Mouse (Mus musculus) liver, embryonic 14.5 days (tissue): Measurements from ENCODE around the gene Nckipsd. TPM values are rescaled to one million over a fixed set of nuclear protein-coding genes. Genes with fewer than 3 reads are reported as not detected.

ENCODE experiments used
- ATAC-seq: fragments of 200-750 bp; cut with Nextera tagmentation; 2 replicates; pipeline ENCODE4 v1.8.0; 2017; ENCODE audit warnings: moderate number of reproducible peaks, mild to moderate bottlenecking, moderate library complexity; ENCODE audit not compliant: insufficient read depth
- DNase-seq, 3 experiments: peaks; one replicate each; pipeline ENCODE4 v3.0.0-alpha.2; 2012 to 2013; ENCODE audit warnings: low read depth in 3 of 3, low spot score in 3 of 3
- H3K27ac ChIP-seq: fragments of 300-500 bp; sonication (generic); 2 replicates; pipeline ENCODE4 v1.5.1; 2014; ENCODE audit warnings: moderate library complexity, mild to moderate bottlenecking, control low read depth, inconsistent platforms
- H3K27me3 ChIP-seq: fragments of 300-500 bp; sonication (generic); 2 replicates; pipeline ENCODE4 v1.6.1; 2014; ENCODE audit warnings: mild to moderate bottlenecking, low read length, moderate library complexity; ENCODE audit not compliant: control insufficient read depth, insufficient read depth
- H3K36me3 ChIP-seq: fragments of 300-500 bp; sonication (generic); replicated peaks from 2 replicates; pipeline ENCODE4 v1.6.1; 2014; ENCODE audit warnings: low read depth; ENCODE audit not compliant: control insufficient read depth, insufficient read depth
- H3K4me1 ChIP-seq, 2 experiments: fragments of 200-500 bp in 1 of 2; fragments of 300-500 bp in 1 of 2; sonication (generic) in 1 of 2; replicated peaks; 2 replicates each; pipeline ENCODE4 v1.6.1; 2012 to 2014; ENCODE audit warnings: antibody characterized with exemption in 1 of 2, inconsistent platforms in 1 of 2, low read length in 1 of 2; ENCODE audit not compliant: control insufficient read depth in 2 of 2, insufficient read depth in 2 of 2
- H3K4me2 ChIP-seq: fragments of 300-500 bp; sonication (generic); 2 replicates; pipeline ENCODE4 v1.6.1; 2014; ENCODE audit warnings: low read depth, mild to moderate bottlenecking, control low read depth, moderate library complexity
- H3K4me3 ChIP-seq, 2 experiments: fragments of 200-500 bp in 1 of 2; fragments of 300-500 bp in 1 of 2; sonication (generic) in 1 of 2; 2 replicates each; pipeline ENCODE4 v1.5.1; 2012 to 2014; ENCODE audit warnings: low read depth in 2 of 2, low read length in 2 of 2, mild to moderate bottlenecking in 2 of 2, control low read depth in 1 of 2, inconsistent platforms in 1 of 2, moderate library complexity in 1 of 2; ENCODE audit not compliant: insufficient read depth in 1 of 2
- H3K9ac ChIP-seq: fragments of 300-500 bp; sonication (generic); replicated peaks from 2 replicates; pipeline ENCODE4 v1.6.1; 2014; ENCODE audit warnings: mild to moderate bottlenecking, control low read depth, moderate library complexity
- H3K9me3 ChIP-seq: fragments of 300-500 bp; sonication (generic); 2 replicates; pipeline ENCODE4 v1.6.1; 2016; ENCODE audit warnings: low read length, mixed read lengths; ENCODE audit not compliant: control insufficient read depth
- CTCF ChIP-seq: IDR thresholded peaks from 2 replicates; pipeline ENCODE4 v1.5.1; 2016; ENCODE audit warnings: antibody characterized with exemption, low read depth, control low read depth
- EP300 ChIP-seq: IDR thresholded peaks from 2 replicates; pipeline ENCODE4 v1.6.1; 2016; ENCODE audit warnings: antibody characterized with exemption, low read depth
- WGBS: fragments of 180-500 bp; shearing (Covaris S2); extraction: QIAGEN DNeasy Blood & Tissue Kit; methylation state at CpG from one replicate; pipeline ENCODE4 v1.1.7; 2014; ENCODE audit not compliant: insufficient replicate concordance; 5-methylcytosine and 5-hydroxymethylcytosine counted together
- microRNA-seq: library from miRNA; unstranded; fragments of <30 nt; microRNA quantifications from one replicate; pipeline ENCODE4, GENCODE M21; 2016
- polyA plus RNA-seq, 2 experiments: library from polyadenylated mRNA; depleted of rRNA in 1 of 2; stranded (reverse) in 1 of 2; unstranded in 1 of 2; fragments of >200 nt; fragmentation: Nextera tagmentation in 1 of 2; extraction: Ambion mirVana in 1 of 2; gene quantifications; 2 replicates each; pipeline versions ENCODE4 v1.2.1 to v1.2.3; 2012 to 2014

The Nckipsd gene
- polyA plus RNA-seq, 2 experiments, result 3.2 to 3.4 TPM

DNA sequence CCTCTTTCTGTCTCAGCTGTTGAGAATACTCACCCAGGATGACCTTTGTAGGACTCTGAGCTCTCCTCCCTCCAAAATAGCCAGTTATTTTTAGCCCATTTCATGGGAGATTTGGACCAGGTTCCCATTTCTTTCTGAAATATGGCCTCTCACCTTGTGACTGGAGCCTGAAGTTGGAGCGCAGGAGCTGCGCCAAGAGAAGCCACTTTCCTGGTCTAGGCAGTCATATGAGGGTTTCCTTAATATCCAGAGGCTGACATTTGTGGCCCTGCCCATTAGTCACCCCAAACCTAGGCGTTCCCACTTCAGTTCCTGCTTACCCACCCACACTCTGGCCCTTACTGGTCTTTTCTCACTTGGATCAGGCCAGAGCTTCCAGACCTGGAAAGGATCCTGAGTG lies 44.8 kb downstream of the Nckipsd start, which contains the start of gene Slc26a6:
Slc26a6 (plus strand) TSS at position 308 of the 400 bp plus-strand sequence.
- no peak for ATAC-seq
- Histone ChIP-seq H3K4me3 (peak within 1 kb of the TSS; percentile 71 to 83), H3K36me3 (no peaks in the 10 kb centered on the region)

DNA sequence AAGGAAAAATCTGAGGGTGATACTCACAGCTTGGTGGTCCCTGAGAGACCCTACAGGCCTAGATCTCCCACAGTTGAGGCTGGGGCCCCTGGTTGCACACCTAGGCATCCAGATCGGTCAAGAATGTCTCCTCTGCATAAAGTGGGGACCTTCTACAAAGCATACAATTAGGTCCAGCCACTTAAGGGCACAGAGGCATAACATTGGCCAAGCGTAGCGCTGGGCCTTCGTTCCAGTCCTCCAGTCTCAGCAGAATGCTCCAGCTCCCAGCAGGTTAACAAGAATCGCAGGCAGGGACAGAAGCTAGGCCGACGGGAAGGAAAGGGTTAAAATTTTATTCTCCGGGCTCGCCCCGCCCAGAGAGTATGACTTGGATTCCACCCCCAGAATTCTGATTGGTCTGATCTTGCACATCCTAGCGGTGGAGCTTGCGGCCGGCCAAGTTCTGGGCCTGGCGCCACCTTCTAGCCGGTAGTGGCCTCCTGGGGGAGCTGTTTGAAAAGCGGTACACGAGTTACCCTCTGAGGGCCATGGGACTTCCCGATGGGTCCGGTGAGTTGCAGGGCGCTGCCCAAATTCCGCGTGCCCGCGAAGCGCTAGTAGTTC lies 45.6 kb downstream of the Nckipsd start:
- Histone ChIP-seq H3K4me2 (peak overlapping the region; percentile 94), H3K27me3 (no peaks in the 10 kb centered on the region), H3K36me3 (no peaks in the 10 kb centered on the region), H3K9ac (peak overlapping the region; percentile 66), H3K9me3 (no peaks in the 10 kb centered on the region), H3K27ac (no peak overlapping the region), H3K4me1 (peaks cover 4% of the 10 kb centered on the region in 2 experiments), H3K4me3 (peak overlapping the region; percentile 71 to 83)
- 4% methylated on average over 25 of the region's 25 CpGs for WGBS
- ATAC-seq (peak; percentile 91), DNase-seq (peak; percentile 87 to 88 (median 87))
- peak; percentile 87 for TF ChIP-seq CTCF
- TF ChIP-seq EP300, result no peak

More for the DNA sequence above, 44.8 kb downstream of the Nckipsd start, which contains the start of gene Slc26a6:
- Histone ChIP-seq H3K27ac (peak within 1 kb of the TSS; percentile 49), H3K4me2 (peak within 1 kb of the TSS; percentile 94), H3K9me3 (no peaks in the 10 kb centered on the region), H3K27me3 (no peaks in the 10 kb centered on the region), H3K9ac (peak within 1 kb of the TSS; percentile 66), H3K4me1 (peaks cover 4% of the 10 kb centered on the region in 2 experiments)
- no peak for DNase-seq
- TF ChIP-seq CTCF (no peak), EP300 (no peak)
- 72% methylated on average over 3 of the region's 3 CpGs for WGBS

DNA sequence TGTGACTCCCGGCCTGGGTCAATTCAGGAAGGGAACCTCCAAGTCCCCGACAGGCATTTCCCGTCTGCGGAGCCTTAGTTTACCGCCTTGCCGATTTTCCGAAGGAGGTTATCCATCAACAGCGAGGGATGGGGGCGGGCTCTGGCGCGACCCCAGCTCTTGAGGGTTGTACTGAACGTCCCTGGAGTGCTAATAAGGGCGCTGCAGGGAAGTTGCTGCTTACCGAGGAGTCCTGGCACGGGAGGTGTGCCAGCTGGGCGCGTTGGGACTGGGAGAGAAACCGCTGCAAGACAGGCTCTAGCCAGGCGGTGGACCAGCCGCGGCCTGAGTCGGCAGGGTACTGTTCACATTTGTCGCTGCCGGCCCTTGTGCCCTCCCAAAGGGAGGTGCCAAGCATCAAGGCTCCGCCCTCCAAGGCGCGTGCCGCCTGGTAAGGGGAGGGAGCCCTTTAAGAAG lies 46.1 kb downstream of the Nckipsd start:
- H3K4me3 ChIP-seq, result peak overlapping the region; percentile 71 to 83
- H3K9me3 ChIP-seq, result no peaks in the 10 kb centered on the region
- H3K4me1 ChIP-seq, result peaks cover 4% of the 10 kb centered on the region in 2 experiments
- DNase-seq (peak; percentile 62 to 69 (median 65)), ATAC-seq (peak; percentile 81)
- peak overlapping the region; percentile 94 for H3K4me2 ChIP-seq
- WGBS, result under 1% methylated on average over 28 of the region's 28 CpGs
- peak overlapping the region; percentile 66 for H3K9ac ChIP-seq
- no peaks in the 10 kb centered on the region for H3K36me3 ChIP-seq
- H3K27ac ChIP-seq, result peak overlapping the region; percentile 49
- TF ChIP-seq EP300 (no peak), CTCF (no peak)
- no peaks in the 10 kb centered on the region for H3K27me3 ChIP-seq

DNA sequence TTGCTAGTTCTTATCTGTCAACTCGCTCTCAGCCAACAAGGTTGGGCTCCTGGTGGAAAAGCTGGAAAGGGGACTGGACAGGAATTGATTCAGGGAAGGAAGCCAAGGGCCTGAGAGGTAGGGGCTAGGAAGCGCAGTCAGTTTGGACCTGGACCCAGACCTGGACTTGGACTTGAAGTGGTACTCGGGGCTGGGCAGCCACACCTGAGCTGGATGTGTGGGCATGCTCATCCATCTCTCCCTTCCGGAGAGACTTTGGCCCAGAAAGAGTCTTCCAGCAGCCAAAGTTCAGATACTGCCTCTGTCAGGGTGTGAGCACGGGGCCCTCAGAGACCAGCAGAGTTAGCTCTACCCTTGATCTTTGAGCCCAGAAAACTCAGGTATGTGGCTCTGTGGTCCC lies 47.2 kb downstream of the Nckipsd start:
- no peak for DNase-seq
- Histone ChIP-seq H3K27ac (no peak overlapping the region), H3K4me3 (no peak overlapping the region), H3K9me3 (no peaks in the 10 kb centered on the region), H3K4me1 (peaks cover 4 to 7% of the 10 kb centered on the region in 2 experiments), H3K27me3 (no peaks in the 10 kb centered on the region), H3K36me3 (no peaks in the 10 kb centered on the region), H3K4me2 (no peak overlapping the region), H3K9ac (no peak overlapping the region)
- ATAC-seq, result no peak
- TF ChIP-seq EP300 (no peak), CTCF (no peak)
- WGBS, result 60% methylated on average over 5 of the region's 5 CpGs

DNA sequence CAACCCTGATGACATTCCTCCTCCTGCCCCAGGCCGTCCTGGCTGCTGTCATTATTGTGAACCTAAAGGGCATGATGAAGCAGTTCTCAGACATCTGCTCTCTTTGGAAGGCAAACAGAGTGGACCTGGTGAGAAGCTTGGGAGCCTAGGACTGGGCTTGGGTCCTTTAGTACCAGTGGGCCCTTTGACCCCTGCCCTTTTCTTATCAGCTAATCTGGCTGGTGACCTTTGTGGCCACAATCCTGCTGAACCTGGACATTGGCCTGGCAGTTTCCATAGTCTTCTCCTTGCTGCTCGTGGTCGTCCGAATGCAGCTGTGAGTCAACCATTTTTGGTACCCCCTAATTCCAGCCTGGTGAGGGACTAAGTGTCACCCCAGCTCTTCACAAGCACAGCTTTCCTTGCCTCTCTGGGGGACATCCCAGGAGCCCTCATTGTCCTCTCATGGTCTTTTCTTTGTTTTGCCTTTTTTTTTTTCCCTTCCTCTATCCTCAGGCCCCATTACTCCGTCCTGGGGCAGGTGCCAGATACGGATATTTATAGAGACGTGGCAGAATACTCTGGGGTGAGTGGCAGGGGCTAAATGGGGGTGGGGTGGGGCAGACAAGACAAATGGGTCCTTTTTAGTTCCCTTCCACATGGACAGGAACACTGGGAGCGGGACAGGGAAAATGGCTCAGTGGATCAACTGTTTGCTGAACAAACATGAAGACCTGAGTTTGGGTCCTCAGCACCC lies 50.8 kb downstream of the Nckipsd start:
- H3K9me3 ChIP-seq, result no peaks in the 10 kb centered on the region
- DNase-seq (no peak), ATAC-seq (no peak)
- peaks cover 0 to 4% of the 10 kb centered on the region in 2 experiments; a peak in 1 of 4 replicates for H3K4me1 ChIP-seq
- no peak overlapping the region for H3K4me3 ChIP-seq
- no peak overlapping the region for H3K4me2 ChIP-seq
- H3K27ac ChIP-seq, result no peak overlapping the region
- WGBS, result 65% methylated on average over 8 of the region's 8 CpGs
- TF ChIP-seq EP300, result no peak
- no peak for TF ChIP-seq CTCF
- no peak overlapping the region for H3K9ac ChIP-seq
- no peaks in the 10 kb centered on the region for H3K36me3 ChIP-seq
- no peaks in the 10 kb centered on the region for H3K27me3 ChIP-seq

Small RNA genes within 50 kb of the gene (microRNA-seq; reads per million reads assigned to microRNA genes)
- gene Gm23156, result not detected

Other genes with a start within 250 kb of the Nckipsd start
- 86.6 and 117 TPM in 2 replicates for gene Impdh2, start 248.1 kb upstream of the Nckipsd start, polyA plus RNA-seq (2012; rRNA removed)
- gene Impdh2, start 248.1 kb upstream of the Nckipsd start, polyA plus RNA-seq (2014; fragmentation: Nextera tagmentation; extraction: Ambion mirVana), result 104 and 117 TPM in 2 replicates
- 8.9 and 12.1 TPM in 2 replicates for gene Ndufaf3, start 240.9 kb upstream of the Nckipsd start, polyA plus RNA-seq (2012; rRNA removed)
- gene Ndufaf3, start 240.9 kb upstream of the Nckipsd start, polyA plus RNA-seq (2014; fragmentation: Nextera tagmentation; extraction: Ambion mirVana), result 36.1 and 36.9 TPM in 2 replicates
- gene Dalrd3, start 238.5 kb upstream of the Nckipsd start, polyA plus RNA-seq (2012; rRNA removed), result 43.8 and 48.0 TPM in 2 replicates
- gene Dalrd3, start 238.5 kb upstream of the Nckipsd start, polyA plus RNA-seq (2014; fragmentation: Nextera tagmentation; extraction: Ambion mirVana), result 26.4 and 33.6 TPM in 2 replicates
- 8.4 and 9.4 TPM in 2 replicates for gene Wdr6, start 229.6 kb upstream of the Nckipsd start, polyA plus RNA-seq (2012; rRNA removed)
- 8.4 and 11.1 TPM in 2 replicates for gene Wdr6, start 229.6 kb upstream of the Nckipsd start, polyA plus RNA-seq (2014; fragmentation: Nextera tagmentation; extraction: Ambion mirVana)
- gene P4htm, start 210.7 kb upstream of the Nckipsd start, polyA plus RNA-seq (2012; rRNA removed), result 0.52 and 0.54 TPM in 2 replicates
- gene P4htm, start 210.7 kb upstream of the Nckipsd start, polyA plus RNA-seq (2014; fragmentation: Nextera tagmentation; extraction: Ambion mirVana), result 0.25 and 0.67 TPM in 2 replicates
- 15.3 and 17.7 TPM in 2 replicates for gene Arih2, start 159.0 kb upstream of the Nckipsd start, polyA plus RNA-seq (2012; rRNA removed)
- gene Arih2, start 159.0 kb upstream of the Nckipsd start, polyA plus RNA-seq (2014; fragmentation: Nextera tagmentation; extraction: Ambion mirVana), result 18.0 and 22.0 TPM in 2 replicates
- gene Slc25a20, start 146.3 kb upstream of the Nckipsd start, polyA plus RNA-seq (2012; rRNA removed), result 5.8 and 8.6 TPM in 2 replicates
- gene Slc25a20, start 146.3 kb upstream of the Nckipsd start, polyA plus RNA-seq (2014; fragmentation: Nextera tagmentation; extraction: Ambion mirVana), result 12.3 and 14.0 TPM in 2 replicates
- gene Prkar2a, start 119.1 kb upstream of the Nckipsd start, polyA plus RNA-seq (2012; rRNA removed), result 5.0 and 6.4 TPM in 2 replicates
- 9.9 and 10.1 TPM in 2 replicates for gene Prkar2a, start 119.1 kb upstream of the Nckipsd start, polyA plus RNA-seq (2014; fragmentation: Nextera tagmentation; extraction: Ambion mirVana)
- gene Ip6k2, start 24.6 kb upstream of the Nckipsd start, polyA plus RNA-seq (2012; rRNA removed), result 27.7 and 29.2 TPM in 2 replicates
- gene Ip6k2, start 24.6 kb upstream of the Nckipsd start, polyA plus RNA-seq (2014; fragmentation: Nextera tagmentation; extraction: Ambion mirVana), result 10.4 and 11.7 TPM in 2 replicates
- gene Celsr3, start 18.0 kb downstream of the Nckipsd start, polyA plus RNA-seq (2012; rRNA removed), result 0.19 and 0.27 TPM in 2 replicates
- gene Celsr3, start 18.0 kb downstream of the Nckipsd start, polyA plus RNA-seq (2014; fragmentation: Nextera tagmentation; extraction: Ambion mirVana), result 0.01 and 0.06 TPM in 2 replicates
- gene Slc26a6, start 44.9 kb downstream of the Nckipsd start, polyA plus RNA-seq (2012; rRNA removed), result 4.1 and 4.6 TPM in 2 replicates
- 5.9 and 7.0 TPM in 2 replicates for gene Slc26a6, start 44.9 kb downstream of the Nckipsd start, polyA plus RNA-seq (2014; fragmentation: Nextera tagmentation; extraction: Ambion mirVana)
- gene Tmem89, start 106.3 kb downstream of the Nckipsd start, polyA plus RNA-seq (2012; rRNA removed), result 0.08 TPM in 1 of 2 replicates, not detected in the other
- gene Tmem89, start 106.3 kb downstream of the Nckipsd start, polyA plus RNA-seq (2014; fragmentation: Nextera tagmentation; extraction: Ambion mirVana), result not detected in 2 replicates
- gene Uqcrc1, start 128.3 kb downstream of the Nckipsd start, polyA plus RNA-seq (2012; rRNA removed), result 200 and 206 TPM in 2 replicates
- 297 and 318 TPM in 2 replicates for gene Uqcrc1, start 128.3 kb downstream of the Nckipsd start, polyA plus RNA-seq (2014; fragmentation: Nextera tagmentation; extraction: Ambion mirVana)
- gene Col7a1, start 145.2 kb downstream of the Nckipsd start, polyA plus RNA-seq (2012; rRNA removed), result 0.45 and 0.66 TPM in 2 replicates
- 0.29 and 0.30 TPM in 2 replicates for gene Col7a1, start 145.2 kb downstream of the Nckipsd start, polyA plus RNA-seq (2014; fragmentation: Nextera tagmentation; extraction: Ambion mirVana)
- gene Ucn2, start 177.6 kb downstream of the Nckipsd start, polyA plus RNA-seq (2012; rRNA removed), result 0.06 TPM in 2 replicates
- gene Ucn2, start 177.6 kb downstream of the Nckipsd start, polyA plus RNA-seq (2014; fragmentation: Nextera tagmentation; extraction: Ambion mirVana), result not detected in 2 replicates
- gene Pfkfb4, start 183.4 kb downstream of the Nckipsd start, polyA plus RNA-seq (2012; rRNA removed), result 2.1 TPM in 2 replicates
- 1.9 and 2.8 TPM in 2 replicates for gene Pfkfb4, start 183.4 kb downstream of the Nckipsd start, polyA plus RNA-seq (2014; fragmentation: Nextera tagmentation; extraction: Ambion mirVana)
- 14.9 and 16.4 TPM in 2 replicates for gene Shisa5, start 230.2 kb downstream of the Nckipsd start, polyA plus RNA-seq (2012; rRNA removed)
- 16.0 TPM in 2 replicates for gene Shisa5, start 230.2 kb downstream of the Nckipsd start, polyA plus RNA-seq (2014; fragmentation: Nextera tagmentation; extraction: Ambion mirVana)